Mouse (Mus musculus): ENCODE measurements around the gene Praf2. TPM values are rescaled to one million over a fixed set of nuclear protein-coding genes. Genes with fewer than 3 reads are reported as not detected.

Praf2 gene
- polyA plus RNA-seq, 1 experiment = 20.9 TPM

DNA sequence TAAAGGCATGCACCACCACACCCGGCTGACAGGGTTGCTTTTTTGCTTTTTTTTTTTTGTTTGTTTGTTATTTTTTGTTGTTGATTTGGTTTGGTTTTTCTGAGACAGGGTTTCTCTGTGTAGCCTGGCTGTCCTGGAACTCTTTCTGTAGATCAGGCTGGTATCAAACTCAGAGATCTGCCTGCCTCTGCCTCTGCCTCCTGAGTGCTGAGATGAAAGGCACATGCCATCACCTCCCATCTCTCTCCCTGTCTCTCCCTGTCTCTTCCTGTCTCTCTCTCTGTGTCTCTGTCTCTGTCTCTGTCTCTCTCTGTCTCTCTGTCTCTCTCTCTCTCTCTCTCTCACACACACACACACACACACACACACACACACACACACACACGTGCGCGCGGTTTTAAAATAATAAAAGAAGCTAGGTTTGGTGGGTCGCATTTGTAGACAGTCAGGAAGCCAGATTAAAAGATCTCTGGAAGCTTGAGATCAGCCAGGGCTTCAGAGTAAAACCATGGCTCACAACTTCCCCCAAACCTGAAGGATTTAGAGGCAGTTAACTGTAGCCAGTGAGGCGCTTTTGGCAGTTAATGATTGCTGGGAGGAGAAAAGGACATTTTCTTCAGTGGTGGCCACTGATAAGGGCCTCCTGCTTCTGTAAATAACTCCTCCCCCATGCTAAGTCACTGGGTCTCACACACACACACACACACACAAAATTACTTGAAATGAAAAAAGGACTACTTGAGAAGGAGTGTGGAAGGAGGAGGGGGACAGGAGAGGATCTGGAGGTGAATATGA, 50.4 kb downstream of the Praf2 start:
- DNase-seq (ENCODE audit: low read depth) = no peak

DNA sequence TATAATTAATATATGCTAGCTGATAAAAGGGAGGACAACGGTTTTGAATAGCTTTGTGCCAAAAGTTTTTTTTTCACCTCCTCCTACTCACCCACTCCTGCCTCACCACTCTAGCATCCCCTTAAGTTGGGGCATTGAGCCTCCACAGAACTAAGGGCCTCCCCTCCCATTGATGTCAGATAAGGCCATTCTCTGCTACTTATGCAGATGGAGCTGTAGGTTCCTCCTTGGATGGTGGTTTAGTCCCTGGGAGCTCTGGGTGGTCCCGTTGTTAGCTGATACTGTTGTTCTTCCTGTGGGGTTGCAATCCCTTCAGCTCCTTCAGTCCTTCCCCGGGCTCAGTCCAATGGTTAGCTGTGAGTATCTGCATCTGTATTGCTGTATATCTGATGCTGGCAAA, 51.1 kb downstream of the Praf2 start:
- no peak for DNase-seq (ENCODE audit: low read depth)

Other genes starting within 250 kb of the Praf2 start
- 0.11 and 0.18 TPM in 2 replicates for gene Foxp3, start 154.8 kb upstream of the Praf2 start, polyA plus RNA-seq (2012; rRNA removed)
- gene Ppp1r3f, start 154.2 kb upstream of the Praf2 start, polyA plus RNA-seq (2012; rRNA removed) = 2.0 and 2.1 TPM in 2 replicates
- gene Ccdc22, start 122.9 kb upstream of the Praf2 start, polyA plus RNA-seq (2012; rRNA removed) = 12.8 and 15.2 TPM in 2 replicates
- gene Cacna1f, start 121.4 kb upstream of the Praf2 start, polyA plus RNA-seq (2012; rRNA removed) = 0.05 and 0.08 TPM in 2 replicates
- gene Syp, start 90.0 kb upstream of the Praf2 start, polyA plus RNA-seq (2012; rRNA removed) = 4.7 and 13.6 TPM in 2 replicates
- 21.3 and 23.1 TPM in 2 replicates for gene Prickle3, start 71.2 kb upstream of the Praf2 start, polyA plus RNA-seq (2012; rRNA removed)
- 425 and 457 TPM in 2 replicates for gene Plp2, start 57.0 kb upstream of the Praf2 start, polyA plus RNA-seq (2012; rRNA removed)
- gene Magix, start 47.2 kb upstream of the Praf2 start, polyA plus RNA-seq (2012; rRNA removed) = 3.6 and 5.5 TPM in 2 replicates
- 10.3 and 10.4 TPM in 2 replicates for gene Gpkow, start 31.3 kb upstream of the Praf2 start, polyA plus RNA-seq (2012; rRNA removed)
- gene Wdr45, start 14.1 kb upstream of the Praf2 start, polyA plus RNA-seq (2012; rRNA removed) = 75.7 and 96.4 TPM in 2 replicates
- 0.32 TPM in 1 of 2 replicates, not detected in the other for gene Gm45208, start 6.2 kb upstream of the Praf2 start, polyA plus RNA-seq (2012; rRNA removed)
- 16.7 and 23.1 TPM in 2 replicates for gene Ccdc120, start 22.5 kb downstream of the Praf2 start, polyA plus RNA-seq (2012; rRNA removed)
- 38.8 and 54.6 TPM in 2 replicates for gene Tfe3, start 34.1 kb downstream of the Praf2 start, polyA plus RNA-seq (2012; rRNA removed)
- gene Gripap1, start 61.3 kb downstream of the Praf2 start, polyA plus RNA-seq (2012; rRNA removed) = 29.8 and 32.7 TPM in 2 replicates
- 9.9 and 10.7 TPM in 2 replicates for gene Kcnd1, start 93.8 kb downstream of the Praf2 start, polyA plus RNA-seq (2012; rRNA removed)
- gene Otud5, start 112.9 kb downstream of the Praf2 start, polyA plus RNA-seq (2012; rRNA removed) = 24.3 and 44.1 TPM in 2 replicates
- gene Pim2, start 149.8 kb downstream of the Praf2 start, polyA plus RNA-seq (2012; rRNA removed) = 18.2 and 21.4 TPM in 2 replicates
- 69.7 and 86.0 TPM in 2 replicates for gene Slc35a2, start 155.6 kb downstream of the Praf2 start, polyA plus RNA-seq (2012; rRNA removed)
- 49.8 and 52.7 TPM in 2 replicates for gene Pqbp1, start 170.8 kb downstream of the Praf2 start, polyA plus RNA-seq (2012; rRNA removed)
- gene Timm17b, start 170.9 kb downstream of the Praf2 start, polyA plus RNA-seq (2012; rRNA removed) = 32.4 and 38.3 TPM in 2 replicates
- gene Gm10491, start 179.4 kb downstream of the Praf2 start, polyA plus RNA-seq (2012; rRNA removed) = not detected in 2 replicates
- not detected in 2 replicates for gene Gm10490, start 181.1 kb downstream of the Praf2 start, polyA plus RNA-seq (2012; rRNA removed)
- gene Pcsk1n, start 191.4 kb downstream of the Praf2 start, polyA plus RNA-seq (2012; rRNA removed) = 0.97 and 1.3 TPM in 2 replicates
- 0.16 TPM in 1 of 2 replicates, not detected in the other for gene Eras, start 200.2 kb downstream of the Praf2 start, polyA plus RNA-seq (2012; rRNA removed)
- gene Hdac6, start 219.4 kb downstream of the Praf2 start, polyA plus RNA-seq (2012; rRNA removed) = 179 and 264 TPM in 2 replicates
- 0.13 and 0.16 TPM in 2 replicates for gene Gata1, start 249.6 kb downstream of the Praf2 start, polyA plus RNA-seq (2012; rRNA removed)